Comparison of ENCODE assay signal across 8 mouse cellular contexts in the genomic region with DNA sequence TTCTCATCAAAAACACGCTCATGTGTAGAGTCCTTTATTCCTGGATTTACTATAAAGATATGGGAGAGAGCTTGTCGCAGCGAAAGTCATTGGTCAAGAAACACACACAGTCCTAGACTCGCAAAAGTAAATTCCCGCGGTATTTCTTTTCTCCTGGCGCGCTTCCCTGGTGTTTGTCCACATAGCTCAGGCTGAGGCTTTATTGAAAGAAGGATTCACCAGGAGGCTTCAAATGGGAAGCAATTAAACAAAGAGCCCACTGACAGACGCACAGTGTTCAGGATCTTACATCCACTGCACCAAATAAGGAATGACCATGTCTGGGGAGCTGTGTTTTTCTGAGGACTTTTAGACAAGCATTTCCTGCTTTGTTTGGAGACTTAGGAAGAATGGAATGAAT.
DNase-seq lines count a peak whose midpoint lies in the region.

No protein-coding gene starts in this region.

- peak; percentile 14 for DNase-seq in gastrocnemius, adult 18-20 months (ENCODE audit: low spot score)
- DNase-seq in gastrocnemius, postnatal 4 days (ENCODE audit: low spot score in 2 of 2) = no peak
- DNase-seq in embryo, embryonic 10.5 days (ENCODE audit: low spot score) = peak; percentile 61
- peak; percentile 21 to 36 for DNase-seq in heart, postnatal 14 days
- DNase-seq in lung, postnatal 10 days = peak; percentile 45
- DNase-seq in spleen, postnatal 14 days (ENCODE audit: low spot score in 2 of 2) = no peak
- no peak for DNase-seq in left cerebral cortex, adult 18-20 months (ENCODE audit: low spot score in 2 of 2)
- no peak for DNase-seq in left cerebral cortex, adult 9 months (ENCODE audit: low spot score in 2 of 2)

- intact Hi-C loops in heart, postnatal 14 days (cut with DNase I) = no loop called here

Comparison
In these comparisons a context has a peak if more than half of its experiments do, and no peak if none do; other contexts are left out.
1. DNase-seq: peak in gastrocnemius, adult 18-20 months (single experiment), embryo, embryonic 10.5 days (single experiment), heart, postnatal 14 days (2 of 2) and lung, postnatal 10 days (single experiment); none in gastrocnemius, postnatal 4 days (0 of 2), spleen, postnatal 14 days (0 of 2), left cerebral cortex, adult 18-20 months (0 of 2) and left cerebral cortex, adult 9 months (0 of 2).